Mouse (Mus musculus): ENCODE results near the gene Tssk1. TPM values are rescaled to one million over a fixed set of nuclear protein-coding genes. Genes with fewer than 3 reads are reported as not detected.

Gene Tssk1
- polyA plus RNA-seq, 1 experiment from 2014 or later: not detected

DNA sequence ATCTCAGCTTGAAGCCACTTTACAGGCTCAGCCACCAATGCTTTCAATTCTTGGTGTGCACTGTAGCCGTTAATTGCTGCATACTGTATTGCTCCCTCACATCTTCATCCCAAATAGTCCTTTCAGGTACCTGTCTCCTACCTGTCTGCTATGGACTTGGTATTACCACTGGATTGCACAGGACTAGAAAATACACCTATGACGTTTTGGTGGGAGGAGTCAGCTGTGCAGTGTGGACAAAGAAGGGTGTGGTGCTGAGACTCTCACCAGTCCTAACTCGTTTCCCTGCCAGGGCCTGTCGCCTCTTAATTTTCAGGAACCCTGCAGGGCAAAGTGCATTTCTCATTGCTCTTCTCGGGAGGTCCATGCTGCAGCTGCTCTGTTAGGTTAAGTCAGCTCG lies 28.3 kb upstream of the Tssk1 start:
- Histone ChIP-seq H3K27me3 (replicated peaks; ENCODE audit: control insufficient read depth, insufficient read depth, low read length) (no peaks in the 10 kb centered on the region), H3K36me3 (ENCODE audit: control insufficient read depth, insufficient read depth) (peaks cover 3% of the 10 kb centered on the region; the same call in 1 of the 2 replicates), H3K9ac (replicated peaks; ENCODE audit: low read depth, low read length) (no peak overlapping the region), H3K27ac (ENCODE audit: low read length) (no peak overlapping the region), H3K4me2 (ENCODE audit: low read length) (no peak overlapping the region), H3K4me1 (replicated peaks; ENCODE audit: control insufficient read depth, insufficient read depth, low read length) (no peaks in the 10 kb centered on the region), H3K9me3 (ENCODE audit: control insufficient read depth, low read length) (no peaks in the 10 kb centered on the region), H3K4me3 (replicated peaks; ENCODE audit: low read length) (no peak overlapping the region)
- 74% methylated on average over 6 of the region's 6 CpGs for WGBS
- no peak for ATAC-seq

DNA sequence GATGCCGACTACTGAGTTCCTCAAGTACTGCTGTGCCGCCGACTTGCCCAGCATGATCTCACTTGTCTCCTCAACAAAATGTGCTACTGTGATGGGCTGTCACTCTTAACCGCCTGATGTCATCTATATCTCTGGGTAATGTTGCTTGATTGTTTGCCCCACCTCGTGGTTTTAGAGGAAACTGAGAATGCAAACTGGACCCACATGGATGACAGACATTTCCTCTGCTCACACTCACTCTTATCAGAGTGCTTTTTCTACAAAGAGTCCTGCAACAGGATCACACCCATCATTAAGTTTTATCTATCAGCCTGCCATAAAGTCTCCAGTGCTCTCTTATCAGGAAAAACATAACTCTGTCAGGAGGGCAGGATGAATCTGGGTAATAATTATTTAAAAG lies 22.8 kb upstream of the Tssk1 start:
- no peak overlapping the region for H3K4me3 ChIP-seq (replicated peaks; ENCODE audit: low read length)
- 95% methylated on average over 5 of the region's 5 CpGs for WGBS
- no peaks in the 10 kb centered on the region for H3K27me3 ChIP-seq (replicated peaks; ENCODE audit: control insufficient read depth, insufficient read depth, low read length)
- H3K9me3 ChIP-seq (ENCODE audit: control insufficient read depth, low read length): no peaks in the 10 kb centered on the region
- H3K36me3 ChIP-seq (ENCODE audit: control insufficient read depth, insufficient read depth): peaks cover 4% of the 10 kb centered on the region; the same call in 1 of the 2 replicates
- no peak for ATAC-seq
- no peak overlapping the region for H3K27ac ChIP-seq (ENCODE audit: low read length)
- H3K4me2 ChIP-seq (ENCODE audit: low read length): no peak overlapping the region
- no peak overlapping the region for H3K9ac ChIP-seq (replicated peaks; ENCODE audit: low read depth, low read length)
- no peaks in the 10 kb centered on the region for H3K4me1 ChIP-seq (replicated peaks; ENCODE audit: control insufficient read depth, insufficient read depth, low read length)

DNA sequence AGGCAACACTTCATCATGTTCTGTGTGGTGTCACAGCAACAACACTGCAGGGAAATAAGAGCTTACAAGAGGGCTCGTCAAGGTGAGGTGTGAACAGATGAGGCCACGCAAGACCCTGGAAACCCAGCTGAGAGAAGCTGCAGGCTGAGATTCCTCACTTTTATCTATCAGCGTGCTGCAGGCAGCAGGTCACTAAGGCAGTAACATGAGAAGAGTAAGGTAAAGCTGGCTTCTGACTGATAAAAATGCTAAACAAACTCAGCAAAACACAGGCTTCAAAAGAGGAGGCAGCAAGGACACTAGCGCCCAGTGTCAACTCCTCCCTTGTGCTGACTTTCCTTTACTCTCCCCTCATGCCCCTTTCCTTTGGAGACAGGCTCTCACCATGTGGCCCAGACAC lies 21.0 kb upstream of the Tssk1 start:
- no peak overlapping the region for H3K9ac ChIP-seq (replicated peaks; ENCODE audit: low read depth, low read length)
- WGBS: 74% methylated on average over 4 of the region's 4 CpGs
- no peak overlapping the region for H3K27ac ChIP-seq (ENCODE audit: low read length)
- H3K27me3 ChIP-seq (replicated peaks; ENCODE audit: control insufficient read depth, insufficient read depth, low read length): no peaks in the 10 kb centered on the region
- H3K9me3 ChIP-seq (ENCODE audit: control insufficient read depth, low read length): no peaks in the 10 kb centered on the region
- no peak overlapping the region for H3K4me3 ChIP-seq (replicated peaks; ENCODE audit: low read length)
- H3K4me1 ChIP-seq (replicated peaks; ENCODE audit: control insufficient read depth, insufficient read depth, low read length): no peaks in the 10 kb centered on the region
- no peak for ATAC-seq
- peaks cover 4% of the 10 kb centered on the region; the same call in 1 of the 2 replicates for H3K36me3 ChIP-seq (ENCODE audit: control insufficient read depth, insufficient read depth)
- H3K4me2 ChIP-seq (ENCODE audit: low read length): no peak overlapping the region

DNA sequence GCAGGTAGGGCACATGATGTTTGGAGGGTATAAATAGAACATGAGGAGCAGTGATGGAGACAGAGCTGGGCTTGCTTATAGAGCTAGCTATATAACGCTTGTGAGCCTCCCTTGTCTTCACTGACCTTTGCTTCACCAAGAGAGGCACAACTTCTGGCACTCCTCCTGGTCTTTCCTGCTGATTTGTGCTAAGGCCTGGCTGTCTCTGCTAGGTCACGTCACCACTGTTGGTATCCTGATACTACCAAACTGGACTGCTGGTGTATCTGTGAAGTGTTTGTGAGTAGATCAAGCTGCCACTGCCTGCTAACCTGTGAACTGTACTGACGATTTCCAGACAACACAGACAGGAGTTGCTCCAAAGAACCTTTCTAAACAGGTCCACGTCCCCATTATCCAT lies 18.8 kb upstream of the Tssk1 start:
- H3K9me3 ChIP-seq (ENCODE audit: control insufficient read depth, low read length): no peaks in the 10 kb centered on the region
- H3K4me3 ChIP-seq (replicated peaks; ENCODE audit: low read length): no peak overlapping the region
- peaks cover 4% of the 10 kb centered on the region; the same call in 1 of the 2 replicates for H3K36me3 ChIP-seq (ENCODE audit: control insufficient read depth, insufficient read depth)
- 89% methylated on average over 4 of the region's 4 CpGs for WGBS
- no peaks in the 10 kb centered on the region for H3K4me1 ChIP-seq (replicated peaks; ENCODE audit: control insufficient read depth, insufficient read depth, low read length)
- H3K27ac ChIP-seq (ENCODE audit: low read length): no peak overlapping the region
- H3K9ac ChIP-seq (replicated peaks; ENCODE audit: low read depth, low read length): no peak overlapping the region
- no peak overlapping the region for H3K4me2 ChIP-seq (ENCODE audit: low read length)
- H3K27me3 ChIP-seq (replicated peaks; ENCODE audit: control insufficient read depth, insufficient read depth, low read length): no peaks in the 10 kb centered on the region
- ATAC-seq: no peak

DNA sequence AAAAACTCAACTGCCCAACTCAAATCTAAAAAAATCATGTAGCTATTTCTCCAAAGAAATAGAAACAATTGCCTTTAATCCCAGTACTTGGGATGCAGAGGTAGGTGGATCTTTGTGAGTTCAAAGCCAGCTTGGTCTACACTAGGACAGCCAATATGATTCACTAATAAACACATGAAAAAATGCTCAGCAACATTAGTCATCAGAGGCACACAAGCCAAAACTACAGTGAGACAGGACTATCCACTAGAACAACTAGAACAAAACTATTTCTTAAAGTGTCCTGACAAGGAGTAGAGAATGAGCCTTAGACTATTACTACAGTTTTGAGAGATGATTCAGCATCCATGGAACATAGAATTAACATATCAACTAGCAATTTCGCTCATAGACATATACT lies 17.9 kb upstream of the Tssk1 start:
- no peak for ATAC-seq
- Histone ChIP-seq H3K9ac (replicated peaks; ENCODE audit: low read depth, low read length) (no peak overlapping the region), H3K27me3 (replicated peaks; ENCODE audit: control insufficient read depth, insufficient read depth, low read length) (no peaks in the 10 kb centered on the region), H3K36me3 (ENCODE audit: control insufficient read depth, insufficient read depth) (no peaks in the 10 kb centered on the region), H3K9me3 (ENCODE audit: control insufficient read depth, low read length) (no peaks in the 10 kb centered on the region), H3K4me1 (replicated peaks; ENCODE audit: control insufficient read depth, insufficient read depth, low read length) (no peaks in the 10 kb centered on the region), H3K4me3 (replicated peaks; ENCODE audit: low read length) (no peak overlapping the region), H3K27ac (ENCODE audit: low read length) (no peak overlapping the region), H3K4me2 (ENCODE audit: low read length) (no peak overlapping the region)
- 97% methylated on average over 1 of the region's 1 CpGs for WGBS

DNA sequence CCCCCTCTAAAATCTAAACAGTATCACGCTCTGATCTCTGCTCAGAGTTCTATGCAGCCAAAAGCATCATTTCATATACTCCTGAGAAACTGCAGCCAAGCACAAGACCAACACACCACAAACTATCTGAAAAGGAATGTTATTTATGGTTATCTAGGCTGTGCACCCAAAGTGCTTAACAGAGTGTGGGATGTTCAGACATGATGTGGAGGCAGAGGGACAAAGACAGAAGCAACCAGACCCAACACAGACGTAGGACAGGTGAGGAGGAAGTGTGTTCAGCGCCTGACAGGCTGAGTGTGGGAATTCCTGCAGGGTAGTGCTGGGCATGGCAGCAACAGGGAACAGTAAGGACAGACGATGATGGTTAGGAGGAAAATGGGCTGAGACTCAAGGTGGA lies 14.5 kb upstream of the Tssk1 start:
- 95% methylated on average over 4 of the region's 4 CpGs for WGBS
- no peak for ATAC-seq
- H3K9ac ChIP-seq (replicated peaks; ENCODE audit: low read depth, low read length): no peak overlapping the region
- H3K36me3 ChIP-seq (ENCODE audit: control insufficient read depth, insufficient read depth): no peaks in the 10 kb centered on the region
- no peaks in the 10 kb centered on the region for H3K4me1 ChIP-seq (replicated peaks; ENCODE audit: control insufficient read depth, insufficient read depth, low read length)
- no peak overlapping the region for H3K4me3 ChIP-seq (replicated peaks; ENCODE audit: low read length)
- no peaks in the 10 kb centered on the region for H3K9me3 ChIP-seq (ENCODE audit: control insufficient read depth, low read length)
- no peaks in the 10 kb centered on the region for H3K27me3 ChIP-seq (replicated peaks; ENCODE audit: control insufficient read depth, insufficient read depth, low read length)
- no peak overlapping the region for H3K4me2 ChIP-seq (ENCODE audit: low read length)
- no peak overlapping the region for H3K27ac ChIP-seq (ENCODE audit: low read length)

DNA sequence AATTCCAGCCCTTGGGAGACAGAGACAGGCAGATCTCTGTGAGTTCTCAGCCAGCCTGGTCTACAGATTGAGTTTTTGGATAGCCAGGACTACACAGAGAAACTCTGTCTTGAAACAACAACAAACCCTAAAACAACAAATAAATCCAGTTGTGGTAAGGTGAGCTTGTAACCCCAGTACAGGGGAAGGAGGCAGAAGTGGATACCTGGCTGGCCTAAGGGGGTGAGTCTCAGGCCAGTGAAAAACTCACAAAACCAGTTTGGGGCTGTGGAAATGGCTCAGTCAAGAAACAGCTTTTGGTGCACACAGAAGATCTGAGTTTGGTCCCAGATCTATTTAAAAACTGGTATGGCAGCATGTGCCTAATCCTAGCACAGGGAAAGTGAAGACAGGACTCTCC lies 11.8 kb upstream of the Tssk1 start:
- Histone ChIP-seq H3K9ac (replicated peaks; ENCODE audit: low read depth, low read length) (no peak overlapping the region), H3K4me1 (replicated peaks; ENCODE audit: control insufficient read depth, insufficient read depth, low read length) (peaks cover 12% of the 10 kb centered on the region), H3K4me2 (ENCODE audit: low read length) (no peak overlapping the region), H3K27me3 (replicated peaks; ENCODE audit: control insufficient read depth, insufficient read depth, low read length) (no peaks in the 10 kb centered on the region), H3K9me3 (ENCODE audit: control insufficient read depth, low read length) (no peaks in the 10 kb centered on the region), H3K36me3 (ENCODE audit: control insufficient read depth, insufficient read depth) (no peaks in the 10 kb centered on the region), H3K4me3 (replicated peaks; ENCODE audit: low read length) (no peak overlapping the region), H3K27ac (ENCODE audit: low read length) (no peak overlapping the region)
- ATAC-seq: no peak

DNA sequence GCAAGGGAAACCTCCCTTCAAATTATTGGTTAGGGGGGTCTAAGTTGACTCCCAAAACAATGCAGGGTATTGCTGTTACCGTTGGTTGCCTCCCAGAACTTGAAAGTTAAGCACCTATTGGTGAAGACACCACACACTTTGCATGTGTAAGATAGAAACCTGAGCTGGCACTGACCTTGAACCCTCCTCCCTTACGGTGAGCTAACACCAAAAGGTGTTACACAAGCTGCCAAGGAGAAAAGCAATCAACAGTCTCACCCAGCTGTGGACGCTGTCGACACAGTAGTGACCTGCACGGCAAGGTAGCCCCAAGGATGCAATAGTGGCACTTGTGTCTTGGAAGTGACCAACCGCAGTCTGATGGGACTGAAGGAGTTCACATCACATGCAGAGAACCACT lies 9.9 kb upstream of the Tssk1 start:
- Histone ChIP-seq H3K36me3 (ENCODE audit: control insufficient read depth, insufficient read depth) (no peaks in the 10 kb centered on the region), H3K27ac (ENCODE audit: low read length) (no peak overlapping the region), H3K4me1 (replicated peaks; ENCODE audit: control insufficient read depth, insufficient read depth, low read length) (peaks cover 12% of the 10 kb centered on the region), H3K9me3 (ENCODE audit: control insufficient read depth, low read length) (no peaks in the 10 kb centered on the region), H3K27me3 (replicated peaks; ENCODE audit: control insufficient read depth, insufficient read depth, low read length) (no peaks in the 10 kb centered on the region), H3K4me2 (ENCODE audit: low read length) (no peak overlapping the region), H3K4me3 (replicated peaks; ENCODE audit: low read length) (no peak overlapping the region), H3K9ac (replicated peaks; ENCODE audit: low read depth, low read length) (no peak overlapping the region)
- ATAC-seq: no peak
- 92% methylated on average over 6 of the region's 6 CpGs for WGBS

DNA sequence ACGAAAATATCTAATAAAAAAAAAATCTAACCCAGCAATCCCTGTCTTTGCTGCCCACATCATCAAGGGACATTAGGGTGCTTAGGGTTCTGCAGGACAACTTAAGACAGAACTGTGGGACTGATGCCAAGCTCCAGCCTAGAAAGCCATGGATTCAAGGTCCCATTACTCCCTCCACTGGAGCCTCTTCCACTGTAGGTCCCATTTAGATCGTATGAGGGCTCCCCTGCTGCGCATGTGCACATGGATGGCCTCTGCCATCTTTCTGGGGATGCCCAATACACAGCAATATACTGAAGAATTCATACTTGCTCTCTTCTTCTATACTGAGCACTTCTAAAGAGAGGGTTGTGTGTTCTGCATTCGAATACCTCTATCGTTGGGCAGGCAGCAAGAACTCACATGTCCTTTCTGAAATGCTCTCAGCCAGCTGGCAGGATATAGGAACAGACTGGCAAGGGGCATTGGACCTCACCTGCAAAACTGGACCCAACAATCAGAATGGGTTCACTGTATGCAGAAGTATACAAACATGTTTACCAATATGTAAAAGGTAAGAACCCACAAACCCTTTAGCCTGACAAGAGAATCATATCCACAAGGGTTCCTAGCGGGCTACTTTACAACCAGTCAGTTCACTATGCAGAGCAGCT lies 4.2 kb upstream of the Tssk1 start:
- no peaks in the 10 kb centered on the region for H3K36me3 ChIP-seq (ENCODE audit: control insufficient read depth, insufficient read depth)
- peak overlapping the region; percentile 87 for H3K4me3 ChIP-seq (replicated peaks; ENCODE audit: low read length)
- 82% methylated on average over 6 of the region's 6 CpGs for WGBS
- no peak for ATAC-seq
- H3K27ac ChIP-seq (ENCODE audit: low read length): no peak overlapping the region
- no peaks in the 10 kb centered on the region for H3K27me3 ChIP-seq (replicated peaks; ENCODE audit: control insufficient read depth, insufficient read depth, low read length)
- peak overlapping the region; percentile 99; the same call in 1 of the 2 replicates for H3K9ac ChIP-seq (replicated peaks; ENCODE audit: low read depth, low read length)
- no peaks in the 10 kb centered on the region for H3K9me3 ChIP-seq (ENCODE audit: control insufficient read depth, low read length)
- H3K4me1 ChIP-seq (replicated peaks; ENCODE audit: control insufficient read depth, insufficient read depth, low read length): peaks cover 36% of the 10 kb centered on the region
- H3K4me2 ChIP-seq (ENCODE audit: low read length): peak overlapping the region; percentile 87

DNA sequence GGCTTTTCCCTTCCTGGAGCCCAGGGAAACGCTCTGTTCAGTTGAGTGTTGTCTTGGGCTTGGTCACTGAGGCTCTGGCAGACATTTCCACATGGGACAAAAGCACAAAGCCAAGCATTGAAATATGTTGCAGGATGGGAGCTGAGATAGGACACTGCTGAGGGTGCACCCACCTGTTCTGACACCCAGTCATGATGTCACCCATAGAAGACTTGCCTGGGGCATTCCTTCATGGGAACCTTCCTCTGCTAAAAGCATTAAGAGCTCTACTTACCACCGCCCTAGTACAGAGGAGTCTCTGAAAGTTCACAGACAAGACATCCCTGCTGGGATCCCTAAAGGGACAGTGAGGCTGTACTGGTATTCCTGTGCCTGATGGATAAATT lies 3.7 kb upstream of the Tssk1 start:
- WGBS: 41% methylated on average over 2 of the region's 2 CpGs
- Histone ChIP-seq H3K4me2 (ENCODE audit: low read length) (peak overlapping the region; percentile 87), H3K9me3 (ENCODE audit: control insufficient read depth, low read length) (no peaks in the 10 kb centered on the region), H3K36me3 (ENCODE audit: control insufficient read depth, insufficient read depth) (no peaks in the 10 kb centered on the region), H3K27me3 (replicated peaks; ENCODE audit: control insufficient read depth, insufficient read depth, low read length) (no peaks in the 10 kb centered on the region), H3K4me1 (replicated peaks; ENCODE audit: control insufficient read depth, insufficient read depth, low read length) (peaks cover 35% of the 10 kb centered on the region), H3K4me3 (replicated peaks; ENCODE audit: low read length) (peak overlapping the region; percentile 87), H3K9ac (replicated peaks; ENCODE audit: low read depth, low read length) (peak overlapping the region; percentile 99), H3K27ac (ENCODE audit: low read length) (no peak overlapping the region)
- ATAC-seq: no peak
